Mouse (Mus musculus) adrenal gland, postnatal 25 days (tissue): ENCODE results near the gene Nup54. TPM values are rescaled to one million over a fixed set of nuclear protein-coding genes. Genes with fewer than 3 reads are reported as not detected.

Source experiments
- DNase-seq: peaks from one replicate; pipeline ENCODE4 v3.0.0; 2021; ENCODE audit warnings: mixed read lengths
- long read RNA-seq: library from polyadenylated mRNA; stranded (forward); transcript quantifications from one replicate; pipeline ENCODE4 v2.0.0, GENCODE M21; 2021
- total RNA-seq: library from RNA; stranded (reverse); gene quantifications from 2 replicates; pipeline ENCODE4 v1.2.3, GENCODE M21; 2021

Gene Nup54
- 30.1 and 33.5 TPM in 2 replicates for total RNA-seq
- long read RNA-seq, transcript Nup54-201 (12 exons, 2,352 nt): major isoform, 34 of 43 reads
- long read RNA-seq, partial matches to known transcripts: 3 of 43 reads
- long read RNA-seq, other reads (novel, unspliced or antisense): 6 of 43 reads

GRCm38 (mm10) chr5:92435025-92435584 is at the start of gene Nup54:
TSS of gene Nup54 (minus strand) at chr5:92435219.
- peak; percentile 91 for DNase-seq

GRCm38 (mm10) chr5:92472863-92473262 is 37.8 kb upstream of the Nup54 start:
- no peak for DNase-seq

GRCm38 (mm10) chr5:92471531-92471930 is 36.5 kb upstream of the Nup54 start:
- no peak for DNase-seq

GRCm38 (mm10) chr5:92469201-92470130 is 34.4 kb upstream of the Nup54 start:
- no peak for DNase-seq

- no peak for DNase-seq
Observed at GRCm38 (mm10) chr5:92468234-92468633, 33.2 kb upstream of the Nup54 start.

GRCm38 (mm10) chr5:92467102-92467766 is 32.2 kb upstream of the Nup54 start:
- DNase-seq: no peak

GRCm38 (mm10) chr5:92465511-92465910 is 30.5 kb upstream of the Nup54 start:
- DNase-seq: no peak

- DNase-seq: peak; percentile 76
Observed at GRCm38 (mm10) chr5:92461321-92461720, 26.3 kb upstream of the Nup54 start.

GRCm38 (mm10) chr5:92458726-92459125 is 23.7 kb upstream of the Nup54 start:
- no peak for DNase-seq

- DNase-seq: no peak
Observed at GRCm38 (mm10) chr5:92457410-92457809, 22.4 kb upstream of the Nup54 start.

- no peak for DNase-seq
Observed at GRCm38 (mm10) chr5:92452876-92453275, 17.9 kb upstream of the Nup54 start.

GRCm38 (mm10) chr5:92446736-92447135 is 11.7 kb upstream of the Nup54 start:
- no peak for DNase-seq

GRCm38 (mm10) chr5:92445016-92445415 is 10.0 kb upstream of the Nup54 start:
- DNase-seq: no peak

GRCm38 (mm10) chr5:92442914-92443313 is 7.9 kb upstream of the Nup54 start:
- DNase-seq: no peak

GRCm38 (mm10) chr5:92441494-92441893 is 6.5 kb upstream of the Nup54 start:
- DNase-seq: peak; percentile 52

- DNase-seq: no peak
Observed at GRCm38 (mm10) chr5:92438540-92438939, 3.5 kb upstream of the Nup54 start.

- peak; percentile 53 for DNase-seq
Observed at GRCm38 (mm10) chr5:92434571-92434985, 441 bp downstream of the Nup54 start.

- no peak for DNase-seq
Observed at GRCm38 (mm10) chr5:92434070-92434469, 949 bp downstream of the Nup54 start.

- no peak for DNase-seq
Observed at GRCm38 (mm10) chr5:92431611-92432010, 3.4 kb downstream of the Nup54 start.

- DNase-seq: no peak
Observed at GRCm38 (mm10) chr5:92430723-92431122, 4.3 kb downstream of the Nup54 start.

- DNase-seq: no peak
Observed at GRCm38 (mm10) chr5:92424126-92424525, 10.9 kb downstream of the Nup54 start.

GRCm38 (mm10) chr5:92413982-92414375 is 21.0 kb downstream of the Nup54 start:
- no peak for DNase-seq
